Mouse (Mus musculus) forebrain, postnatal 0 days (tissue): ENCODE measurements around the gene Neu2. TPM values are rescaled to one million over a fixed set of nuclear protein-coding genes. Genes with fewer than 3 reads are reported as not detected.

Source experiments
- ATAC-seq: fragments of 200-750 bp; cut with Nextera tagmentation; 2 replicates; pipeline ENCODE4 v1.8.0; 2017; ENCODE audit warnings: mild to moderate bottlenecking, moderate library complexity
- DNase-seq: peaks from one replicate; pipeline ENCODE4 v3.0.0-alpha.2; 2015
- H3K27ac ChIP-seq: fragments of 300-500 bp; sonication (generic); 2 replicates; pipeline ENCODE4 v1.5.1; 2014; ENCODE audit warnings: low read depth, mild to moderate bottlenecking, antibody characterized with exemption, low read length, moderate library complexity, mixed read lengths
- H3K27me3 ChIP-seq: fragments of 300-500 bp; sonication (generic); 2 replicates; pipeline ENCODE4 v1.6.1; 2014; ENCODE audit warnings: mild to moderate bottlenecking, low read length, mixed read lengths; ENCODE audit not compliant: insufficient read depth
- H3K36me3 ChIP-seq: fragments of 300-500 bp; sonication (generic); 2 replicates; pipeline ENCODE4 v1.6.1; 2014; ENCODE audit warnings: mild to moderate bottlenecking, moderate library complexity; ENCODE audit not compliant: insufficient read depth
- H3K4me1 ChIP-seq: fragments of 300-500 bp; sonication (generic); 2 replicates; pipeline ENCODE4 v1.6.1; 2014; ENCODE audit warnings: antibody characterized with exemption; ENCODE audit not compliant: insufficient read depth
- H3K4me2 ChIP-seq: fragments of 300-500 bp; sonication (generic); 2 replicates; pipeline ENCODE4 v1.6.1; 2014; ENCODE audit warnings: low read depth, mild to moderate bottlenecking, moderate library complexity
- H3K4me3 ChIP-seq: fragments of 300-500 bp; sonication (generic); 2 replicates; pipeline ENCODE4 v1.5.1; 2014; ENCODE audit warnings: low read depth, low read length, mixed read lengths
- H3K9ac ChIP-seq: fragments of 300-500 bp; sonication (generic); 2 replicates; pipeline ENCODE4 v1.6.1; 2014; ENCODE audit warnings: mild to moderate bottlenecking
- H3K9me3 ChIP-seq: fragments of 300-500 bp; sonication (generic); 2 replicates; pipeline ENCODE4 v1.6.1; 2016; ENCODE audit warnings: low read length
- CTCF ChIP-seq: sonication (generic); IDR thresholded peaks from 2 replicates; pipeline ENCODE4 v1.5.1; 2016; ENCODE audit warnings: antibody characterized with exemption, control low read depth, low read depth
- WGBS: fragments of 180-500 bp; shearing (Covaris S2); extraction: QIAGEN DNeasy Blood & Tissue Kit; methylation state at CpG from one replicate; pipeline ENCODE4 v1.1.7; 2014; 5-methylcytosine and 5-hydroxymethylcytosine counted together
- polyA plus RNA-seq: library from polyadenylated mRNA; unstranded; fragments of >200 nt; fragmentation: Nextera tagmentation; extraction: Ambion mirVana; gene quantifications from 2 replicates; pipeline ENCODE4 v1.2.1, GENCODE M21; 2015
- total RNA-seq: library from RNA; depleted of rRNA; stranded (reverse); fragments of >200 nt; gene quantifications from 2 replicates; pipeline ENCODE4 v1.2.3, GENCODE M21; 2014

Gene Neu2
- total and polyA plus RNA-seq, 2 experiments from 2014 or later: 0.99 to 1.4 TPM

GRCm38 (mm10) chr1:87573261-87573660 is 63.6 kb downstream of the Neu2 start:
- H3K36me3 ChIP-seq: no peaks in the 10 kb centered on the region
- H3K4me1 ChIP-seq: 0 out of 2 replicates have a peak, but pooled peaks cover 11% of the 10 kb centered on the region
- H3K9ac ChIP-seq: no peak overlapping the region
- no peak overlapping the region for H3K4me3 ChIP-seq
- no peaks in the 10 kb centered on the region for H3K27me3 ChIP-seq
- no peak for TF ChIP-seq CTCF
- H3K4me2 ChIP-seq: no peak overlapping the region
- 80% methylated on average over 5 of the region's 5 CpGs for WGBS
- DNase-seq: no peak
- no peak for ATAC-seq
- H3K27ac ChIP-seq: no peak overlapping the region
- H3K9me3 ChIP-seq: no peaks in the 10 kb centered on the region

GRCm38 (mm10) chr1:87573800-87574215 is 64.1 kb downstream of the Neu2 start, which contains the start of gene Ngef:
TSS of gene Ngef (minus strand) at chr1:87573870.
- no peak for DNase-seq
- 0 out of 2 replicates have a peak, but pooled peaks cover 11% of the 10 kb centered on the region for H3K4me1 ChIP-seq
- H3K27ac ChIP-seq: no peak within 1 kb of the TSS
- 78% methylated on average over 6 of the region's 6 CpGs for WGBS
- no peak within 1 kb of the TSS for H3K4me2 ChIP-seq
- no peak for TF ChIP-seq CTCF
- ATAC-seq: no peak
- no peaks in the 10 kb centered on the region for H3K36me3 ChIP-seq
- no peak within 1 kb of the TSS for H3K4me3 ChIP-seq
- no peak within 1 kb of the TSS for H3K9ac ChIP-seq
- no peaks in the 10 kb centered on the region for H3K27me3 ChIP-seq
- H3K9me3 ChIP-seq: no peaks in the 10 kb centered on the region

- WGBS: 18% methylated on average over 6 of the region's 6 CpGs
- DNase-seq: peak; percentile 12
- Histone ChIP-seq H3K27ac (no peak overlapping the region), H3K4me3 (no peak overlapping the region), H3K27me3 (no peaks in the 10 kb centered on the region), H3K36me3 (no peaks in the 10 kb centered on the region), H3K9ac (no peak overlapping the region), H3K9me3 (no peaks in the 10 kb centered on the region), H3K4me2 (no peak overlapping the region), H3K4me1 (0 out of 2 replicates have a peak, but pooled peaks cover 11% of the 10 kb centered on the region)
- no peak for TF ChIP-seq CTCF
- ATAC-seq: peak; percentile 88
These were observed 64.7 kb downstream of the Neu2 start for GRCm38 (mm10) chr1:87574353-87574752.

- 28% methylated on average over 7 of the region's 7 CpGs for WGBS
- H3K4me1 ChIP-seq: 0 out of 2 replicates have a peak, but pooled peaks cover 11% of the 10 kb centered on the region
- H3K4me2 ChIP-seq: no peak overlapping the region
- TF ChIP-seq CTCF: no peak
- no peaks in the 10 kb centered on the region for H3K27me3 ChIP-seq
- no peak overlapping the region for H3K4me3 ChIP-seq
- no peak overlapping the region for H3K27ac ChIP-seq
- DNase-seq: peak; percentile 67
- no peak overlapping the region for H3K9ac ChIP-seq
- peak; percentile 86 for ATAC-seq
- H3K9me3 ChIP-seq: no peaks in the 10 kb centered on the region
- no peaks in the 10 kb centered on the region for H3K36me3 ChIP-seq
These were observed 65.1 kb downstream of the Neu2 start for GRCm38 (mm10) chr1:87574785-87575184.

- H3K9ac ChIP-seq: no peak overlapping the region
- no peak overlapping the region for H3K27ac ChIP-seq
- no peaks in the 10 kb centered on the region for H3K36me3 ChIP-seq
- no peak for DNase-seq
- no peaks in the 10 kb centered on the region for H3K27me3 ChIP-seq
- H3K9me3 ChIP-seq: no peaks in the 10 kb centered on the region
- WGBS: 78% methylated on average over 6 of the region's 6 CpGs
- TF ChIP-seq CTCF: no peak
- no peak overlapping the region for H3K4me3 ChIP-seq
- no peak overlapping the region for H3K4me2 ChIP-seq
- H3K4me1 ChIP-seq: 0 out of 2 replicates have a peak, but pooled peaks cover 11% of the 10 kb centered on the region
- no peak for ATAC-seq
These were observed 69.3 kb downstream of the Neu2 start for GRCm38 (mm10) chr1:87578965-87579364.

- no peak for DNase-seq
- H3K9ac ChIP-seq: no peak overlapping the region
- H3K27ac ChIP-seq: no peak overlapping the region
- no peaks in the 10 kb centered on the region for H3K9me3 ChIP-seq
- H3K4me3 ChIP-seq: no peak overlapping the region
- no peaks in the 10 kb centered on the region for H3K36me3 ChIP-seq
- no peak overlapping the region for H3K4me2 ChIP-seq
- peak; percentile 12; the same call in 1 of the 2 replicates for ATAC-seq
- no peak for TF ChIP-seq CTCF
- WGBS: 11% methylated on average over 3 of the region's 3 CpGs
- no peaks in the 10 kb centered on the region for H3K27me3 ChIP-seq
- H3K4me1 ChIP-seq: no peaks in the 10 kb centered on the region
These were observed 71.1 kb downstream of the Neu2 start for GRCm38 (mm10) chr1:87580824-87581223.

GRCm38 (mm10) chr1:87589162-87589561 is 79.5 kb downstream of the Neu2 start:
- no peak overlapping the region for H3K4me2 ChIP-seq
- no peaks in the 10 kb centered on the region for H3K4me1 ChIP-seq
- no peaks in the 10 kb centered on the region for H3K36me3 ChIP-seq
- ATAC-seq: no peak
- H3K27ac ChIP-seq: no peak overlapping the region
- 88% methylated on average over 7 of the region's 7 CpGs for WGBS
- H3K9ac ChIP-seq: no peak overlapping the region
- H3K27me3 ChIP-seq: no peaks in the 10 kb centered on the region
- no peaks in the 10 kb centered on the region for H3K9me3 ChIP-seq
- DNase-seq: no peak
- no peak for TF ChIP-seq CTCF
- no peak overlapping the region for H3K4me3 ChIP-seq
